In the genomic region with DNA sequence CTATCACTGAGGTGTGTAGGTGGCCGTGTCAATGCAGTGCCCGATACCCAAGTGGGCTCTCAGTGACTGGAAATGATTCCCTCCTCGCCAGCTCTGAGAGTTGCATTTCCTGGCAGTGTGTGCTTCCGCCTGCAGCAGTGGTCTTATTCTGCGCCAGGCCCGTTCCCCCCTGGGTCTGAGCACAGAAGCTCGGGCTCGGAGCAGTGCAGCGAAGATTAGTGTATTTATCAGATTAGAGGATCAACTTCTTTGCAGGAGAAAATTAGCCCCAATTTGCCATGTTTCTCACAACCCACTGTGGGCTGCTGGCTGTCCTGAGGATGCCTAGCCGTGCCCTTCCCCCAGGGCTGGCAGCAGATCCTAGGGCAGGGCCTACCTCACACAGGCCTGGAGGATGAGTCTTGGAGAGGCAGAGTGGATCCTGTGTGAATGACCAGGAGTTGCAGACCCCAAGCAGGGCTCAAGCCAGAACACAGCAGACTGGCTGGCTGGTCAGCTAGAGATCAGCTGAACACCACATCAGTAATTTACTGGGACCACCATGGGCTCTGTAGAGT, we compare ENCODE assay signal across 27 mouse cellular contexts.
DNase-seq lines count a peak whose midpoint lies in the region; ATAC-seq and TF ChIP-seq lines count a peak whose summit lies in the region.
"Had no signal": no experiment of that assay in that cellular context is flagged by ENCODE, and none has a peak within 500 bp of the region (broad histone marks: within the 10 kb centered on the region; RNA-seq: fewer than 3 reads in every experiment).

No protein-coding gene starts in this region.

- H3K27ac ChIP-seq in hindbrain, postnatal 0 days = no peak overlapping the region
- H3K27ac ChIP-seq in hindbrain, embryonic 10.5 days = no peak overlapping the region
- H3K27ac ChIP-seq in midbrain, postnatal 0 days (ENCODE audit: low read depth, low read length) = no peak overlapping the region
- no peak overlapping the region for H3K27ac ChIP-seq in intestine, postnatal 0 days (ENCODE audit: low read depth, low read length)
- H3K27ac ChIP-seq: embryonic facial prominence, embryonic 12.5 days; forebrain, embryonic 15.5 days; gastrocnemius, adult 2 months; heart, adult 2 months; liver, embryonic 12.5 days had no signal

- no peaks in the 10 kb centered on the region for H3K9me3 ChIP-seq in hindbrain, postnatal 0 days (ENCODE audit: low read length)
- H3K9me3 ChIP-seq in hindbrain, embryonic 10.5 days = no peaks in the 10 kb centered on the region
- H3K9me3 ChIP-seq in midbrain, postnatal 0 days (ENCODE audit: low read length) = no peaks in the 10 kb centered on the region
- H3K9me3 ChIP-seq in intestine, postnatal 0 days (ENCODE audit: control insufficient read depth) = no peaks in the 10 kb centered on the region
- H3K9me3 ChIP-seq: embryonic facial prominence, embryonic 12.5 days; forebrain, embryonic 15.5 days; heart, embryonic 12.5 days; liver, embryonic 12.5 days had no signal

- no peaks in the 10 kb centered on the region for H3K27me3 ChIP-seq in hindbrain, postnatal 0 days (ENCODE audit: insufficient read depth, low read length)
- H3K27me3 ChIP-seq in hindbrain, embryonic 10.5 days (ENCODE audit: insufficient read depth, poor library complexity, severe bottlenecking) = no peaks in the 10 kb centered on the region
- H3K27me3 ChIP-seq in midbrain, postnatal 0 days (ENCODE audit: insufficient read depth, low read length) = no peaks in the 10 kb centered on the region
- no peaks in the 10 kb centered on the region for H3K27me3 ChIP-seq in intestine, postnatal 0 days (replicated peaks; ENCODE audit: control insufficient read depth, insufficient read depth, low read length)
- H3K27me3 ChIP-seq: embryonic facial prominence, embryonic 12.5 days; forebrain, embryonic 15.5 days; heart, embryonic 12.5 days; liver, embryonic 12.5 days; Patski had no signal

- ATAC-seq in hindbrain, postnatal 0 days = peak; percentile 34; the same call in 1 of the 2 replicates
- peak; percentile 41; the same call in 1 of the 2 replicates for ATAC-seq in midbrain, postnatal 0 days (ENCODE audit: low FRiP score)
- ATAC-seq in intestine, postnatal 0 days = no peak
- ATAC-seq: forebrain, embryonic 15.5 days; liver, embryonic 12.5 days; liver, postnatal 0 days; Patski had no signal

- 0 out of 2 replicates have a peak, but pooled peaks cover 7% of the 10 kb centered on the region for H3K4me1 ChIP-seq in hindbrain, postnatal 0 days (ENCODE audit: insufficient read depth, low read length)
- H3K4me1 ChIP-seq in hindbrain, embryonic 10.5 days (replicated peaks) = peaks cover 6% of the 10 kb centered on the region; the same call in 1 of the 2 replicates
- no peaks in the 10 kb centered on the region for H3K4me1 ChIP-seq in midbrain, postnatal 0 days (ENCODE audit: insufficient read depth, low read length)
- H3K4me1 ChIP-seq in intestine, postnatal 0 days (replicated peaks; ENCODE audit: control insufficient read depth, insufficient read depth, low read length) = no peaks in the 10 kb centered on the region
- H3K4me1 ChIP-seq: embryonic facial prominence, embryonic 12.5 days; forebrain, embryonic 15.5 days; heart, embryonic 12.5 days; liver, embryonic 12.5 days had no signal

- no peaks in the 10 kb centered on the region for H3K36me3 ChIP-seq in hindbrain, postnatal 0 days (ENCODE audit: insufficient read depth, low read length)
- no peaks in the 10 kb centered on the region for H3K36me3 ChIP-seq in hindbrain, embryonic 10.5 days
- no peaks in the 10 kb centered on the region for H3K36me3 ChIP-seq in midbrain, postnatal 0 days (ENCODE audit: insufficient read depth, low read length)
- no peaks in the 10 kb centered on the region for H3K36me3 ChIP-seq in intestine, postnatal 0 days (ENCODE audit: control insufficient read depth, insufficient read depth)
- H3K36me3 ChIP-seq: embryonic facial prominence, embryonic 12.5 days; forebrain, embryonic 15.5 days; heart, embryonic 12.5 days; liver, embryonic 12.5 days had no signal

- no peak for TF ChIP-seq POLR2A in brain, embryonic 14.5 days (IDR thresholded peaks at IDR 0.05; ENCODE audit: borderline replicate concordance, extremely low read depth, insufficient read depth, insufficient read length, poor library complexity, severe bottlenecking)

- H3K4me3 ChIP-seq in hindbrain, postnatal 0 days (ENCODE audit: low read length) = no peak overlapping the region
- H3K4me3 ChIP-seq in hindbrain, embryonic 10.5 days = no peak overlapping the region
- H3K4me3 ChIP-seq in midbrain, postnatal 0 days (ENCODE audit: low read depth, low read length) = no peak overlapping the region
- H3K4me3 ChIP-seq in intestine, postnatal 0 days (ENCODE audit: low read depth, low read length) = no peak overlapping the region
- H3K4me3 ChIP-seq: embryonic facial prominence, embryonic 12.5 days; forebrain, embryonic 15.5 days; gastrocnemius, adult 2 months; heart, adult 2 months; heart, embryonic 12.5 days; liver, embryonic 12.5 days had no signal

- H3K4me2 ChIP-seq in hindbrain, postnatal 0 days (ENCODE audit: low read depth, low read length) = no peak overlapping the region
- H3K4me2 ChIP-seq in midbrain, postnatal 0 days (ENCODE audit: low read depth, low read length, poor library complexity, severe bottlenecking) = no peak overlapping the region
- no peak overlapping the region for H3K4me2 ChIP-seq in intestine, postnatal 0 days (replicated peaks; ENCODE audit: low read depth)
- H3K4me2 ChIP-seq: embryonic facial prominence, embryonic 12.5 days; forebrain, embryonic 15.5 days; heart, embryonic 12.5 days; liver, embryonic 12.5 days had no signal

- 49% methylated on average over 10 of the region's 10 CpGs for WGBS in hindbrain, postnatal 0 days
- WGBS in hindbrain, embryonic 10.5 days = 91% methylated on average over 10 of the region's 10 CpGs
- WGBS in midbrain, postnatal 0 days = 48% methylated on average over 10 of the region's 10 CpGs
- WGBS in intestine, postnatal 0 days = 83% methylated on average over 10 of the region's 10 CpGs

- H3K9ac ChIP-seq in hindbrain, postnatal 0 days (replicated peaks; ENCODE audit: low read length) = no peak overlapping the region
- H3K9ac ChIP-seq in midbrain, postnatal 0 days (replicated peaks; ENCODE audit: low read length, poor library complexity, severe bottlenecking) = no peak overlapping the region
- no peak overlapping the region for H3K9ac ChIP-seq in intestine, postnatal 0 days (ENCODE audit: low read depth, low read length)
- H3K9ac ChIP-seq: embryonic facial prominence, embryonic 12.5 days; forebrain, embryonic 15.5 days; heart, embryonic 12.5 days; liver, embryonic 12.5 days; liver, postnatal 0 days had no signal

- peak; percentile 78 for DNase-seq in cerebellum, postnatal 10 days
- DNase-seq in cerebellum, postnatal 36 days = no peak
- DNase-seq in hindbrain, postnatal 0 days (ENCODE audit: low spot score) = peak; percentile 40
- no peak for DNase-seq in hindbrain, embryonic 10.5 days (ENCODE audit: low spot score)
- peak; percentile 50 for DNase-seq in brain, embryonic 14.5 days (ENCODE audit: low read depth)
- DNase-seq in midbrain, postnatal 0 days (ENCODE audit: low spot score) = peak; percentile 43
- DNase-seq in kidney, adult 11 months = no peak
- DNase-seq: adrenal gland, postnatal 10 days; cerebellum, adult 2 months; embryo, embryonic 11 days; gastrocnemius, adult 2 months; heart, adult 2 months; heart, postnatal 4 days; kidney, adult 2 months; kidney, postnatal 36 days; layer of hippocampus, adult 9-11 months; liver, postnatal 0 days; lung, postnatal 36 days; right cerebral cortex, postnatal 4 days; thymus, adult 2 months; thymus, postnatal 36 days had no signal

- no peak for TF ChIP-seq CTCF in hindbrain, postnatal 0 days (IDR thresholded peaks at IDR 0.05; ENCODE audit: low read depth)
- no peak for TF ChIP-seq CTCF in brain, embryonic 14.5 days (IDR thresholded peaks at IDR 0.05; ENCODE audit: borderline replicate concordance, extremely low read depth, insufficient read depth, insufficient read length)
- TF ChIP-seq CTCF in midbrain, postnatal 0 days (IDR thresholded peaks at IDR 0.05) = no peak
- TF ChIP-seq CTCF in intestine, postnatal 0 days (IDR thresholded peaks at IDR 0.05; ENCODE audit: low read depth) = no peak

Comparison
In these comparisons a context has a peak if more than half of its experiments do, and no peak if none do; other contexts are left out.
1. DNase-seq: peak in cerebellum, postnatal 10 days (2 of 2), hindbrain, postnatal 0 days (single experiment), brain, embryonic 14.5 days (single experiment) and midbrain, postnatal 0 days (single experiment); none in cerebellum, postnatal 36 days (0 of 2), hindbrain, embryonic 10.5 days (single experiment) and kidney, adult 11 months (single experiment).